Mouse (Mus musculus) spleen, postnatal 4 days (tissue): ENCODE data around the gene Hnrnpa3.
A peak's percentile ranks its signal among the peaks of the same experiment; 100 is the strongest.
"Not testable (repeated sequence)": the region's sequence is repeated elsewhere in the genome, so short reads cannot be mapped to it uniquely, and the experiment has no call there.

Source experiments
- DNase-seq, 2 experiments: peaks; one replicate each; pipeline ENCODE4 v3.0.0; 2022; ENCODE audit warnings: low spot score in 2 of 2

The Hnrnpa3 gene

GRCm38 (mm10) chr2:75637055-75637304 is 22.1 kb upstream of the Hnrnpa3 start:
- not testable (repeated sequence) for DNase-seq

DNA sequence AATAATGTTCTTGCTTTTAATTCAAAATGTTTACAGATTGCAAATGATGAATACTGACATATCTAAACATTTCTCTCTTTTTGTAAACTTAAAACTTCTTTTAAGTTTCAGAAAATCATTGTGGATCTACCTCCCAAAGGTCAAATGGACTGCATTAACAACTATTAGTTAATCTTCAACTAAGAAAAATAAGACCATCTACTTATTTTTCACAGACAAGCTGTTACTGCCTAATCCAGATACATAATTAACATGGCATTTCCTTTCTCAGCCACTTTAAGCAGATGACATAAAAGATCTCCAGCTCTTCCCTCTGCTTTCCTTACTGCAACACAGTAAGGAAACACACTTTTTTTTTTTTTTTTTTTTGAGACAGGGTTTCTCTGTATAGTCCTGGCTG is 21.7 kb upstream of the Hnrnpa3 start:
- DNase-seq: no peak

- DNase-seq: not testable (repeated sequence)
Measured at GRCm38 (mm10) chr2:75637822-75638221, 21.2 kb upstream of the Hnrnpa3 start.

GRCm38 (mm10) chr2:75639535-75639934 is 19.5 kb upstream of the Hnrnpa3 start:
- DNase-seq: not testable (repeated sequence)

GRCm38 (mm10) chr2:75642312-75642711 is 16.7 kb upstream of the Hnrnpa3 start:
- DNase-seq: not testable (repeated sequence)

DNA sequence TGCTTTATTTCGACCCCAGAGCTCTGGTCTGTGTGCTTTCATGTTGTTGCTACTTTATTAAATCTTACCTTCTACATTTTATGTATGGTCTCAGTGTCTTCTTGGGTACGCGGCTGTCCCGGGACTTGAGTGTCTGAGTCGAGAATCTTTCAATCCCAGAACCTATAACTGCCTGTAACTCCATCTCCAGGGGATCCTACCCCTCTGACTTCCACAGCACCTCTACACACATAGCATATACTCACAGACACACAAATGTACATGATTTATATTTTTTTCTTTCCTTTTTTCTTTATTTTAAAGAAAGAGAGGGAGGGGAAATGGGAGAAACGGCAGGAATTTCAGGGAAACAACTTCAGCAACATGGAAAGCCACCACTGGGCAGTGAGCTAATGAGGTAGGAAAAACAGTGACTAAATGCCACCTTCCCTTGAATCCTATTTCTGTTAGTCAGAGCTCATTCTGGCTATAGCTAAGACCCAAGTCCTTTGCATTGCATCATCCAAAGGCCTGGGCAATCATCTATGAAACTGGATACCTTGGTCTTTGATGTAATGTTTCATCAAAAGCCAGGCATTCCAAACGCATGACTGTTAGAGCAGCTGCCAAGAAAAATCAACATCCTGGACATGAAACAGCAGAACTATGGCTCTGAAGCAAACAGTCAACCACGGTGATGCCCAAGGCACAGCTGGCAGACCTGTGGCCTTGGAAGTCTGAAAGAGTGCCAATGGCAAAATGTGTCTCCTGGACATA is 16.1 kb upstream of the Hnrnpa3 start:
- DNase-seq: no peak

DNA sequence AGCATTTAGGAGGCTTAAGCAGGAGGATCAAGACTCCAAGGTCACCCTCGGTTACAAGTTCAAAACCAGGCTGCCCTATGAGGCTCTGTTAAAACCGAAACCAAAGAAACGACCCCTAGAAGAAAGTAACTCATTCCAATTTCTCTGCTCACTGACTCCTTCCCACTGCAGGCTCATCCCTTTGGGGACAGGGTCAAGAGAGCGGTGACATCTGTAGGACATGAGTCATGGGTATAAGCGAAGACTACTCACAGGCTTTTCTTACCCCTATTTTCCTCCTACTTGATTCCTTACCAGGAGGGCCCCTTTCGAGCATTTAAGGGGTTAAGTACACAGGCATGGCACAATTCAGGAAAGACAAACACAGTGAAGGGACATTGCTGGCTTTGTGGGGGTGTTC is 15.1 kb upstream of the Hnrnpa3 start:
- DNase-seq: no peak

DNA sequence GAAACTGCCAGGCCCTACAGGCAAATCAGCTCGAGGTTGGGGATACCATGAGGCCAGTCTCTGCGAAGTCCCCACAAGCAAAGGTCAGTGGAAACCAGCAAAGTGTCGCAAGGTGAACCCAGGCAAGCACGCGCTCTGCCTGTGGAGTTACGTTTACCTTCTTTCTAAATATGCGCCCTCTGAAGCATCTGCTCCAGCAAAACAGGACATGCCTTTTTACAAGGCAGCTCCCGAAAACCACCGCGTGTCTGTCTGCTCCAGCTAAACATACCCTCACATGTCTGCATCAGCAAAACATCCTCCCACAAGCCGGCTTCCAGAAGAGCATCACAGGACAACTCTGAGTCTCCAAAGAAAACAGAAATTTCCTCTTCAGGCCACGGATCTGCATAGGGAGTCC is 13.8 kb upstream of the Hnrnpa3 start:
- DNase-seq: no peak

GRCm38 (mm10) chr2:75650437-75650836 is 8.6 kb upstream of the Hnrnpa3 start:
- DNase-seq: no peak

DNA sequence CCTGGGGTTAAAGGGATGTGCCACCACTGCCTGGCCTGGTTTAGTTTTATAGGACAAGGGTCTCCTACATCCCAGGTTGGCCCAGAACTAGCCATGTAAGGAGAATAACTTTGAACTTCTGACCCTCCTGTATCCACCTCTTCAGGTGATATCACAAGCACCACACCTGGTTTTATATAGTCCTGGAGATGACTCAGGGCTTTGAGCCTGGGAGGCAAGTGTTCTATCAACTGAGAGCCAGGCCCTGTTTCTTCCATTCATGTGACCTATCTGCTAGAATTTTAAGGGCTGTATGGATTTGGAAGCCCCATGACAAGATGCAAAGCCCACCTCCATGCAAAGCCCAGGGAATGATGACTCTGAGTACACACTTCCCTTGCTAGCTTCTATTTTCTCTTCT is 5.9 kb upstream of the Hnrnpa3 start:
- no peak for DNase-seq

DNA sequence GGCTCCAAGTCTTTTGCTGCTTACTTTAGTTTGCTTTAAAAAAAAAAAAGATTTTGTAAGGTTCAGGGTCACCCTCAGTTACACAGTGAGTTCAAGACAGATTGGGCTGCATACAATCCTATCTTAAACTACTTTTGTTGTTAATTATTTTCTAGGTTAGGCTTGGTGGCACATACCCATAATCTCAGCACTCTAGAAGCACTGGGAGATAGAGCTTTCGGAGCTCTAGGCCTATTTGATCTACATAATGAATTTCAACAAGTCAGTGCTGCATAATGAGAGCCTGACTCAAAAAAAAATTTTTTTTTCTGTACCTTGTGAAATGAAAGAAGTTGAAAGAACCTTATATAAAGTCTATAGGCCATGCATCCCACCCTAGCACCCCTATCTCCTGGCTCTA is 4.4 kb upstream of the Hnrnpa3 start:
- DNase-seq: no peak

- DNase-seq: no peak
Measured at GRCm38 (mm10) chr2:75656924-75657323, 2.1 kb upstream of the Hnrnpa3 start.

GRCm38 (mm10) chr2:75657907-75658691 is 962 bp upstream of the Hnrnpa3 start:
- peak in 1 of 2 experiments; percentile 68 for DNase-seq

DNA sequence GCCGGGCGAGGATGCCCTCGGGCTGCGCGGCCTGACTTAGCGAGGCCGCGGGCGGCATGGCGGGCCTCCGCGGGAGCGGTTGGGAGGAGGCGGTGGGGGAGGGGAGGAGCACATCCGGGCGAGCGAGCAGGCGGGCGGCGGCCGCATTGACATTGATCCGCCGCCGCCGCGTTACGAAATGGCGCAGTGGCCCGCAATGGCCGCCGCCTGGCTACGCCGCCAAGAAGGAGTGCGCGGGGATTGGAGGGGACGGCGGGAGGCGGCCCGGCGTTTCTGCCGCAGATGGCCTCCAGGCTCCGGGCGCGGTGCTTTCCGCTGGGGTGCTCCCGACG is 534 bp downstream of the Hnrnpa3 start:
- DNase-seq: peak; percentile 91 to 97

- DNase-seq: no peak
Measured at GRCm38 (mm10) chr2:75660255-75660948, 1.3 kb downstream of the Hnrnpa3 start.

DNA sequence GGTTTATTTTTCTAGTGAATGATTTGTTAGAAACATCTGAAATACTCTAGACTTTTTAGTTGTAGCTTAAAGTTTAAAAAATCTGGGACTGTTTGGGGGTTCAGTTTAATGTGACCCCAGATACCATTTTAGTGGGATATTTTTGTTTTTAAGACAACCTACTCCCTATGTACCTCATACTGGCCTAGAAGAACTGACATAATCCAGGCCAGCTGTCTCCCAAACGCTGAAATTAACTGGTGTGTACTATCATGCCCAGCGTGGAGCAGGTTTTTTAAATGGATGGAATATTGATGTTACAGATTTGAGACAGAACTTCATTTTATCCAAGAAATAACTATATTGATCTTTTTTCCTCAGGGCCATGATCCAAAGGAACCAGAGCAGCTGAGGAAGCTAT is 2.0 kb downstream of the Hnrnpa3 start:
- no peak for DNase-seq

GRCm38 (mm10) chr2:75669491-75670445 is 10.7 kb downstream of the Hnrnpa3 start:
- peak in 1 of 2 experiments; percentile 70 for DNase-seq

DNA sequence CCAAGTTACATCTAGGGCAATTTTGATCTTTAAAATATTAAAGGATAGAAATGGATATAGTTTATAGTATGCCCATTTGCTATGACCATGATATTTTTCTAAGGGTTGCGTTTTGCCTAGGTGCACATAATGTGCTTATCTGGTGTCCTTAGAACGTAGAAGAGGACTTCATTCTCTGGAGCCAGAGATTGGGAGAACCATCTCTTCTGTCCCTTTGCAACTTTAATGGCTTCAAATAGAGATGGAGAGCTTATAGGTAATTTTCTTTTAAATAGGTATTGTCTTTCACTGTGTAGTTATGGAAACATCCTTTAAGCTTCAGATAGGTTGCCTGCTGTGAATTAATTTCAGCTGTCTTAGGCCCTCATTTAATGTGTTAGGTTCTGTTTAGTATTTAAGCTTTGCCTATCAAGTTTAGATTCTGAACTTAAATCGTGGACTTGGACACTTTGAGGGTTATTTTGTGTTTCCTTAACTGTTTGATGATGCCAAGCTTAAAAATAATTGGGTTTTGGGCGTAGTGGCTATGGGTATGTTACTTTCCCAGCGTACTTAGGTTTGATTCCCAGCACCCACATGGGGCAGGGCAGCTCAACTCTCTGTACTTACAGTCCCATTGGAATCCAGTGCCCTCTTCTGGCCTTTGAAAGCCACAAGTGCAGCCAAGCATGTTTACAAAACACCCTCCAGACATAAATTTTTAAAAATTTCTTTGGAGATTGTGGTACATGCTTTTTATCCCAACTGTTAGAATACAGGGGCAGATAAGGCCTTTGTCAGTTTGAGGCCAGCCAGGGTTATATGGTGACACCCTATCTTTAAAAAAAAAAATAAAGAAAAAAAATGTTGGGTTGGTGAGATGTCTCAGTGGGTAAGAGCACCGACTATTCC is 11.6 kb downstream of the Hnrnpa3 start:
- DNase-seq: no peak

DNA sequence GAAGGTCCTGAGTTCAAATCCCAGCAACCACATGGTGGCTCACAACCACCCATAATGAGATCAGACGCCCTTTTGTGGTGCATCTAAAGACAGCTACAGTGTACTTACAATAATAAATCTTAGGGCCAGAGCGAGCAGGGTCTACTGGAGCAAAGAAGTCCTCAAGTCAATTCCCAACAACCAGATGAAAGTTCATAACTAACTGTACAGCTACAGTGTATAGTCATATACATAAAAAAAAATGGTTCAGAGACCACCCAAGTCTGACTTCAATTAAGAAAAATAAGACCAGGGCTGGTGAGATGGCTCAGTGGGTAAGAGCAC is 12.2 kb downstream of the Hnrnpa3 start:
- DNase-seq: no peak

- DNase-seq: no peak
Measured at GRCm38 (mm10) chr2:75672561-75672960, 13.5 kb downstream of the Hnrnpa3 start.

GRCm38 (mm10) chr2:75676567-75676966 is 17.5 kb downstream of the Hnrnpa3 start:
- DNase-seq: no peak
